Mouse (Mus musculus): ENCODE data around the gene Dtnb.
"Not testable (repeated sequence)": the region's sequence is repeated elsewhere in the genome, so short reads cannot be mapped to it uniquely, and the experiment has no call there.

Gene Dtnb

GRCm38 (mm10) chr12:3571787-3572580, at the start of gene Dtnb:
Gene Dtnb (plus strand): TSS chr12:3572381.
- no peak for DNase-seq (ENCODE audit: low spot score)

- no peak for DNase-seq (ENCODE audit: low spot score)
Measured at GRCm38 (mm10) chr12:3525536-3525935, 46.6 kb upstream of the Dtnb start.

GRCm38 (mm10) chr12:3535446-3535845, 36.7 kb upstream of the Dtnb start:
- DNase-seq (ENCODE audit: low spot score), result not testable (repeated sequence)

GRCm38 (mm10) chr12:3537616-3538015, 34.6 kb upstream of the Dtnb start:
- no peak for DNase-seq (ENCODE audit: low spot score)

- DNase-seq (ENCODE audit: low spot score), result no peak
Measured at GRCm38 (mm10) chr12:3538036-3538435, 34.1 kb upstream of the Dtnb start.

GRCm38 (mm10) chr12:3539605-3540004, 32.6 kb upstream of the Dtnb start:
- DNase-seq (ENCODE audit: low spot score), result no peak

GRCm38 (mm10) chr12:3540871-3541270, 31.3 kb upstream of the Dtnb start:
- DNase-seq (ENCODE audit: low spot score), result no peak

GRCm38 (mm10) chr12:3545451-3545850, 26.7 kb upstream of the Dtnb start:
- DNase-seq (ENCODE audit: low spot score), result no peak

- no peak for DNase-seq (ENCODE audit: low spot score)
Measured at GRCm38 (mm10) chr12:3546121-3546658, 26.0 kb upstream of the Dtnb start.

GRCm38 (mm10) chr12:3546781-3547180, 25.4 kb upstream of the Dtnb start:
- no peak for DNase-seq (ENCODE audit: low spot score)

- no peak for DNase-seq (ENCODE audit: low spot score)
Measured at GRCm38 (mm10) chr12:3547506-3547905, 24.7 kb upstream of the Dtnb start.

GRCm38 (mm10) chr12:3547911-3548310, 24.3 kb upstream of the Dtnb start:
- DNase-seq (ENCODE audit: low spot score), result no peak

- no peak for DNase-seq (ENCODE audit: low spot score)
Measured at GRCm38 (mm10) chr12:3548582-3549211, 23.5 kb upstream of the Dtnb start.

- no peak for DNase-seq (ENCODE audit: low spot score)
Measured at GRCm38 (mm10) chr12:3550280-3550679, 21.9 kb upstream of the Dtnb start.

GRCm38 (mm10) chr12:3557414-3558319, 14.5 kb upstream of the Dtnb start:
- no peak for DNase-seq (ENCODE audit: low spot score)

- no peak for DNase-seq (ENCODE audit: low spot score)
Measured at GRCm38 (mm10) chr12:3560596-3560995, 11.6 kb upstream of the Dtnb start.

- DNase-seq (ENCODE audit: low spot score), result no peak
Measured at GRCm38 (mm10) chr12:3561032-3561431, 11.1 kb upstream of the Dtnb start.

GRCm38 (mm10) chr12:3562806-3563205, 9.4 kb upstream of the Dtnb start:
- no peak for DNase-seq (ENCODE audit: low spot score)

GRCm38 (mm10) chr12:3563659-3564058, 8.5 kb upstream of the Dtnb start:
- DNase-seq (ENCODE audit: low spot score), result no peak

GRCm38 (mm10) chr12:3568461-3568991, 3.7 kb upstream of the Dtnb start:
- no peak for DNase-seq (ENCODE audit: low spot score)

GRCm38 (mm10) chr12:3570711-3571400, 1.3 kb upstream of the Dtnb start:
- no peak for DNase-seq (ENCODE audit: low spot score)
